Mouse (Mus musculus): Measurements from ENCODE around the gene Rab39. TPM values are rescaled to one million over a fixed set of nuclear protein-coding genes. Genes with fewer than 3 reads are reported as not detected.

Rab39 gene
- polyA plus RNA-seq, 1 experiment from 2014 or later = 1.7 TPM

GRCm38 (mm10) chr9:53695846-53696245, 10.2 kb downstream of the Rab39 start:
- Histone ChIP-seq H3K4me3 (ENCODE audit: low read depth, low read length) (no peak overlapping the region), H3K4me2 (ENCODE audit: low read depth, low read length) (no peak overlapping the region), H3K9me3 (replicated peaks; ENCODE audit: control insufficient read depth, low read length) (no peaks in the 10 kb centered on the region), H3K27me3 (ENCODE audit: control insufficient read depth, insufficient read depth, low read length) (no peaks in the 10 kb centered on the region), H3K9ac (replicated peaks; ENCODE audit: low read length) (no peak overlapping the region), H3K36me3 (replicated peaks; ENCODE audit: control insufficient read depth, insufficient read depth, low read depth, low read length) (no peaks in the 10 kb centered on the region), H3K4me1 (ENCODE audit: control insufficient read depth, insufficient read depth, low read length) (no peaks in the 10 kb centered on the region), H3K27ac (replicated peaks; ENCODE audit: low read depth, low read length) (no peak overlapping the region)
- WGBS = 83% methylated on average over 5 of the region's 5 CpGs
- DNase-seq (ENCODE audit: low spot score) (no peak), ATAC-seq (replicated peaks; ENCODE audit: insufficient number of reproducible peaks, low FRiP score, low TSS enrichment, low read depth) (no peak)

- Histone ChIP-seq H3K4me2 (ENCODE audit: low read depth, low read length) (no peak overlapping the region), H3K9me3 (replicated peaks; ENCODE audit: control insufficient read depth, low read length) (no peaks in the 10 kb centered on the region), H3K27ac (replicated peaks; ENCODE audit: low read depth, low read length) (no peak overlapping the region), H3K9ac (replicated peaks; ENCODE audit: low read length) (no peak overlapping the region), H3K4me1 (ENCODE audit: control insufficient read depth, insufficient read depth, low read length) (no peaks in the 10 kb centered on the region), H3K27me3 (ENCODE audit: control insufficient read depth, insufficient read depth, low read length) (no peaks in the 10 kb centered on the region), H3K4me3 (ENCODE audit: low read depth, low read length) (no peak overlapping the region), H3K36me3 (replicated peaks; ENCODE audit: control insufficient read depth, insufficient read depth, low read depth, low read length) (no peaks in the 10 kb centered on the region)
- DNase-seq (ENCODE audit: low spot score) (no peak), ATAC-seq (replicated peaks; ENCODE audit: insufficient number of reproducible peaks, low FRiP score, low TSS enrichment, low read depth) (no peak)
- 71% methylated on average over 1 of the region's 1 CpGs for WGBS
Measured at GRCm38 (mm10) chr9:53693718-53694117, 12.3 kb downstream of the Rab39 start.

- H3K4me2 ChIP-seq (ENCODE audit: low read depth, low read length) = no peak overlapping the region
- ATAC-seq (replicated peaks; ENCODE audit: insufficient number of reproducible peaks, low FRiP score, low TSS enrichment, low read depth) (no peak), DNase-seq (ENCODE audit: low spot score) (no peak)
- H3K4me3 ChIP-seq (ENCODE audit: low read depth, low read length) = no peak overlapping the region
- no peaks in the 10 kb centered on the region for H3K36me3 ChIP-seq (replicated peaks; ENCODE audit: control insufficient read depth, insufficient read depth, low read depth, low read length)
- H3K9ac ChIP-seq (replicated peaks; ENCODE audit: low read length) = no peak overlapping the region
- no peaks in the 10 kb centered on the region for H3K27me3 ChIP-seq (ENCODE audit: control insufficient read depth, insufficient read depth, low read length)
- WGBS = 43% methylated on average over 7 of the region's 7 CpGs
- no peaks in the 10 kb centered on the region for H3K9me3 ChIP-seq (replicated peaks; ENCODE audit: control insufficient read depth, low read length)
- no peak overlapping the region for H3K27ac ChIP-seq (replicated peaks; ENCODE audit: low read depth, low read length)
- H3K4me1 ChIP-seq (ENCODE audit: control insufficient read depth, insufficient read depth, low read length) = no peaks in the 10 kb centered on the region
Measured at GRCm38 (mm10) chr9:53691745-53692670, 14.0 kb downstream of the Rab39 start.

GRCm38 (mm10) chr9:53680851-53681250, 25.2 kb downstream of the Rab39 start:
- H3K4me3 ChIP-seq (ENCODE audit: low read depth, low read length) = no peak overlapping the region
- DNase-seq (ENCODE audit: low spot score) (no peak), ATAC-seq (replicated peaks; ENCODE audit: insufficient number of reproducible peaks, low FRiP score, low TSS enrichment, low read depth) (no peak)
- no peak overlapping the region for H3K27ac ChIP-seq (replicated peaks; ENCODE audit: low read depth, low read length)
- WGBS = 93% methylated on average over 1 of the region's 1 CpGs
- no peak overlapping the region for H3K9ac ChIP-seq (replicated peaks; ENCODE audit: low read length)
- no peaks in the 10 kb centered on the region for H3K36me3 ChIP-seq (replicated peaks; ENCODE audit: control insufficient read depth, insufficient read depth, low read depth, low read length)
- no peaks in the 10 kb centered on the region for H3K27me3 ChIP-seq (ENCODE audit: control insufficient read depth, insufficient read depth, low read length)
- H3K9me3 ChIP-seq (replicated peaks; ENCODE audit: control insufficient read depth, low read length) = no peaks in the 10 kb centered on the region
- no peaks in the 10 kb centered on the region for H3K4me1 ChIP-seq (ENCODE audit: control insufficient read depth, insufficient read depth, low read length)
- no peak overlapping the region for H3K4me2 ChIP-seq (ENCODE audit: low read depth, low read length)

- Histone ChIP-seq H3K9me3 (replicated peaks; ENCODE audit: control insufficient read depth, low read length) (no peaks in the 10 kb centered on the region), H3K4me2 (ENCODE audit: low read depth, low read length) (no peak overlapping the region), H3K4me3 (ENCODE audit: low read depth, low read length) (no peak overlapping the region), H3K4me1 (ENCODE audit: control insufficient read depth, insufficient read depth, low read length) (no peaks in the 10 kb centered on the region), H3K36me3 (replicated peaks; ENCODE audit: control insufficient read depth, insufficient read depth, low read depth, low read length) (no peaks in the 10 kb centered on the region), H3K27ac (replicated peaks; ENCODE audit: low read depth, low read length) (no peak overlapping the region), H3K9ac (replicated peaks; ENCODE audit: low read length) (no peak overlapping the region), H3K27me3 (ENCODE audit: control insufficient read depth, insufficient read depth, low read length) (no peaks in the 10 kb centered on the region)
- WGBS = 70% methylated on average over 4 of the region's 4 CpGs
- no peak for DNase-seq (ENCODE audit: low spot score)
- no peak for ATAC-seq (replicated peaks; ENCODE audit: insufficient number of reproducible peaks, low FRiP score, low TSS enrichment, low read depth)
Measured at GRCm38 (mm10) chr9:53676921-53677320, 29.1 kb downstream of the Rab39 start.

GRCm38 (mm10) chr9:53673571-53673970, 32.5 kb downstream of the Rab39 start:
- peak; percentile 71 for DNase-seq (ENCODE audit: low spot score)
- WGBS = 18% methylated on average over 3 of the region's 3 CpGs
- H3K9me3 ChIP-seq (replicated peaks; ENCODE audit: control insufficient read depth, low read length) = no peaks in the 10 kb centered on the region
- no peak for ATAC-seq (replicated peaks; ENCODE audit: insufficient number of reproducible peaks, low FRiP score, low TSS enrichment, low read depth)
- no peak overlapping the region for H3K9ac ChIP-seq (replicated peaks; ENCODE audit: low read length)
- no peak overlapping the region for H3K4me2 ChIP-seq (ENCODE audit: low read depth, low read length)
- no peaks in the 10 kb centered on the region for H3K36me3 ChIP-seq (replicated peaks; ENCODE audit: control insufficient read depth, insufficient read depth, low read depth, low read length)
- no peaks in the 10 kb centered on the region for H3K27me3 ChIP-seq (ENCODE audit: control insufficient read depth, insufficient read depth, low read length)
- no peak overlapping the region for H3K4me3 ChIP-seq (ENCODE audit: low read depth, low read length)
- no peaks in the 10 kb centered on the region for H3K4me1 ChIP-seq (ENCODE audit: control insufficient read depth, insufficient read depth, low read length)
- H3K27ac ChIP-seq (replicated peaks; ENCODE audit: low read depth, low read length) = no peak overlapping the region

GRCm38 (mm10) chr9:53669680-53670219, 36.3 kb downstream of the Rab39 start, which contains the start of gene Cul5:
TSS of gene Cul5 (minus strand) at chr9:53670014.
- 45% methylated on average over 5 of the region's 5 CpGs for WGBS
- no peak for ATAC-seq (replicated peaks; ENCODE audit: insufficient number of reproducible peaks, low FRiP score, low TSS enrichment, low read depth)

GRCm38 (mm10) chr9:53667020-53667669, 38.9 kb downstream of the Rab39 start:
- Histone ChIP-seq H3K27me3 (ENCODE audit: control insufficient read depth, insufficient read depth, low read length) (no peaks in the 10 kb centered on the region), H3K27ac (replicated peaks; ENCODE audit: low read depth, low read length) (peak overlapping the region; percentile 85)

More at GRCm38 (mm10) chr9:53669680-53670219, 36.3 kb downstream of the Rab39 start, which contains the start of gene Cul5:
- DNase-seq (ENCODE audit: low spot score) = peak; percentile 43
- Histone ChIP-seq H3K9ac (replicated peaks; ENCODE audit: low read length) (no peak within 1 kb of the TSS), H3K36me3 (replicated peaks; ENCODE audit: control insufficient read depth, insufficient read depth, low read depth, low read length) (no peaks in the 10 kb centered on the region), H3K4me3 (ENCODE audit: low read depth, low read length) (no peak within 1 kb of the TSS), H3K27me3 (ENCODE audit: control insufficient read depth, insufficient read depth, low read length) (no peaks in the 10 kb centered on the region), H3K27ac (replicated peaks; ENCODE audit: low read depth, low read length) (no peak within 1 kb of the TSS), H3K4me2 (ENCODE audit: low read depth, low read length) (no peak within 1 kb of the TSS), H3K9me3 (replicated peaks; ENCODE audit: control insufficient read depth, low read length) (no peaks in the 10 kb centered on the region), H3K4me1 (ENCODE audit: control insufficient read depth, insufficient read depth, low read length) (no peaks in the 10 kb centered on the region)

More at GRCm38 (mm10) chr9:53667020-53667669, 38.9 kb downstream of the Rab39 start:
- ATAC-seq (replicated peaks; ENCODE audit: insufficient number of reproducible peaks, low FRiP score, low TSS enrichment, low read depth) (peak; percentile 94), DNase-seq (ENCODE audit: low spot score) (peak; percentile 92)
- Histone ChIP-seq H3K4me2 (ENCODE audit: low read depth, low read length) (peak overlapping the region; percentile 74), H3K36me3 (replicated peaks; ENCODE audit: control insufficient read depth, insufficient read depth, low read depth, low read length) (no peaks in the 10 kb centered on the region), H3K4me3 (ENCODE audit: low read depth, low read length) (peak overlapping the region; percentile 91), H3K9me3 (replicated peaks; ENCODE audit: control insufficient read depth, low read length) (no peaks in the 10 kb centered on the region), H3K4me1 (ENCODE audit: control insufficient read depth, insufficient read depth, low read length) (no peaks in the 10 kb centered on the region), H3K9ac (replicated peaks; ENCODE audit: low read length) (peak overlapping the region; percentile 99)
- WGBS = under 1% methylated on average over 69 of the region's 74 CpGs

Data from embryonic facial prominence, embryonic 11.5 days (tissue).